Mouse (Mus musculus) embryonic fibroblast, embryonic 13.5 days (primary cell): ENCODE data around the gene Runx1.

Experiments
- CTCF ChIP-seq: IDR thresholded peaks from 2 replicates; pipeline ENCODE4 v1.5.1; 2011; ENCODE audit warnings: mild to moderate bottlenecking, control low read depth, low read length, moderate library complexity, borderline replicate concordance; ENCODE audit not compliant: insufficient read depth
- POLR2A ChIP-seq: IDR thresholded peaks from 2 replicates; pipeline ENCODE4 v1.6.1; 2011; ENCODE audit warnings: low read depth, mild to moderate bottlenecking, control low read depth, low read length, moderate library complexity

GRCm38 (mm10) chr16:92575792-92576191, 250.2 kb downstream of the Runx1 start:
- TF ChIP-seq CTCF (no peak), POLR2A (no peak)
